Mouse (Mus musculus): ENCODE measurements at regions not wholly inside any gene's neighbourhood (a gene's known extent, or its start where the extent isn't known, plus 50 kb on each side); places are given as distances from the start of the nearest gene placed in this dataset.

DNA sequence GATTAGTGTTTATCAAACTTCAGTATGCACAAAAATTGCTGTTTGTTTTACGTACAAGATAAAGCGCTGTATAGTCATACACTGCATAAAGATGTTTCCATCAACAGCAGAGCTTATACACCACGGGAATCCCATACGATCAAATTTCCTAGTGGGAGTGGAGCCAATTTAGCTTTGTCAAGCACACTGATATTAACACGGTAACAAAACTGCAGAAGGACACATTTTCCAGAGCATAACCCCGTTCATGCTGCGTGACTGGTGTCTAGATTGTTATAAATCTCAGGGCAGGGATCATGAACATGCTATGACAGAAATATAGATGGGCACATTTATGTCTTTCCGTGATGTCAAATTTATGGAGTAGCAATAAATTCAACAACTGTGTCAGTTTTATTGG is 302.6 kb upstream of the C030005K15Rik start:
- TF ChIP-seq ZC3H11A (IDR thresholded peaks at IDR 0.05; ENCODE audit: borderline replicate concordance, low read depth, low read length) (no peak), MAFK (IDR thresholded peaks at IDR 0.05; ENCODE audit: insufficient read depth, low read depth, low read length) (no peak), ZNF384 (IDR thresholded peaks at IDR 0.05; ENCODE audit: low read depth, low read length) (no peak), HCFC1 (IDR thresholded peaks at IDR 0.05; ENCODE audit: borderline replicate concordance, insufficient read depth, low read length) (no peak)
